Mouse (Mus musculus) embryonic facial prominence, embryonic 11.5 days (tissue): ENCODE measurements around the gene Slc24a2. TPM values are rescaled to one million over a fixed set of nuclear protein-coding genes. Genes with fewer than 3 reads are reported as not detected.

Source experiments
- ATAC-seq: fragments of 200-750 bp; cut with Nextera tagmentation; replicated peaks from 2 replicates; pipeline ENCODE4 v1.8.0; 2017; ENCODE audit warnings: low read depth; ENCODE audit not compliant: insufficient number of reproducible peaks, low FRiP score, low TSS enrichment
- DNase-seq: peaks from one replicate; pipeline ENCODE4 v3.0.0-alpha.2; 2015; ENCODE audit warnings: low spot score
- H3K27ac ChIP-seq: fragments of 300-500 bp; sonication (generic); replicated peaks from 2 replicates; pipeline ENCODE4 v1.5.1; 2014; ENCODE audit warnings: mild to moderate bottlenecking, low read depth, low read length, control low read depth
- H3K27me3 ChIP-seq: fragments of 300-500 bp; sonication (generic); 2 replicates; pipeline ENCODE4 v1.6.1; 2014; ENCODE audit warnings: mild to moderate bottlenecking, low read length, moderate library complexity, mixed read lengths; ENCODE audit not compliant: control insufficient read depth, insufficient read depth
- H3K36me3 ChIP-seq: fragments of 300-500 bp; sonication (generic); replicated peaks from 2 replicates; pipeline ENCODE4 v1.6.1; 2014; ENCODE audit warnings: low read depth, mild to moderate bottlenecking, low read length, moderate library complexity, mixed read lengths; ENCODE audit not compliant: control insufficient read depth, insufficient read depth
- H3K4me1 ChIP-seq: fragments of 300-500 bp; sonication (generic); 2 replicates; pipeline ENCODE4 v1.6.1; 2014; ENCODE audit warnings: low read length, mixed read lengths; ENCODE audit not compliant: control insufficient read depth, insufficient read depth
- H3K4me2 ChIP-seq: fragments of 300-500 bp; sonication (generic); 2 replicates; pipeline ENCODE4 v1.6.1; 2014; ENCODE audit warnings: low read depth, mild to moderate bottlenecking, control low read depth, low read length, moderate library complexity
- H3K4me3 ChIP-seq: fragments of 300-500 bp; sonication (generic); 2 replicates; pipeline ENCODE4 v1.5.1; 2014; ENCODE audit warnings: low read depth, low read length, control low read depth
- H3K9ac ChIP-seq: fragments of 300-500 bp; sonication (generic); replicated peaks from 2 replicates; pipeline ENCODE4 v1.6.1; 2014; ENCODE audit warnings: mild to moderate bottlenecking, control low read depth, low read length
- H3K9me3 ChIP-seq: fragments of 300-500 bp; sonication (generic); replicated peaks from 2 replicates; pipeline ENCODE4 v1.6.1; 2016; ENCODE audit warnings: mild to moderate bottlenecking, low read length, inconsistent platforms, mixed read lengths; ENCODE audit not compliant: control insufficient read depth
- WGBS: fragments of 180-500 bp; shearing (Covaris S2); extraction: QIAGEN DNeasy Blood & Tissue Kit; methylation state at CpG from one replicate; pipeline ENCODE4 v1.1.7; 2014; 5-methylcytosine and 5-hydroxymethylcytosine counted together
- polyA plus RNA-seq: library from polyadenylated mRNA; unstranded; fragments of >200 nt; fragmentation: Nextera tagmentation; extraction: Ambion mirVana; gene quantifications from 2 replicates; pipeline ENCODE4 v1.2.1, GENCODE M21; 2014

The Slc24a2 gene
- polyA plus RNA-seq = 0.39 and 1.2 TPM in 2 replicates

- under 1% methylated on average over 47 of the region's 62 CpGs for WGBS
Measured at GRCm38 (mm10) chr4:87229960-87230551, at the start of gene Slc24a2. Gene Slc24a2, minus strand, starts transcription at chr4:87230477.

GRCm38 (mm10) chr4:87274825-87275224 lies 44.5 kb upstream of the Slc24a2 start:
- Histone ChIP-seq H3K27me3 (no peaks in the 10 kb centered on the region), H3K9me3 (no peaks in the 10 kb centered on the region), H3K27ac (no peak overlapping the region), H3K4me3 (no peak overlapping the region), H3K4me1 (no peaks in the 10 kb centered on the region), H3K4me2 (no peak overlapping the region), H3K36me3 (no peaks in the 10 kb centered on the region), H3K9ac (no peak overlapping the region)
- DNase-seq = no peak
- no peak for ATAC-seq
- WGBS = 40% methylated on average over 1 of the region's 1 CpGs

More at GRCm38 (mm10) chr4:87229960-87230551, at the start of gene Slc24a2:
- Histone ChIP-seq H3K4me3 (peak within 1 kb of the TSS; percentile 48), H3K9ac (peak within 1 kb of the TSS; percentile 59), H3K36me3 (no peaks in the 10 kb centered on the region), H3K9me3 (no peaks in the 10 kb centered on the region), H3K4me1 (no peaks in the 10 kb centered on the region), H3K4me2 (peak within 1 kb of the TSS; percentile 96), H3K27me3 (no peaks in the 10 kb centered on the region; the same call in 1 of the 2 replicates), H3K27ac (no peak within 1 kb of the TSS)
- ATAC-seq = peak; percentile 95
- DNase-seq = peak; percentile 80

GRCm38 (mm10) chr4:87274276-87274675 lies 44.0 kb upstream of the Slc24a2 start:
- no peak overlapping the region for H3K4me2 ChIP-seq
- DNase-seq (no peak), ATAC-seq (no peak)
- WGBS = 81% methylated on average over 2 of the region's 2 CpGs
- H3K9me3 ChIP-seq = no peaks in the 10 kb centered on the region
- H3K4me3 ChIP-seq = no peak overlapping the region
- no peak overlapping the region for H3K27ac ChIP-seq
- H3K4me1 ChIP-seq = no peaks in the 10 kb centered on the region
- H3K36me3 ChIP-seq = no peaks in the 10 kb centered on the region
- no peak overlapping the region for H3K9ac ChIP-seq
- no peaks in the 10 kb centered on the region for H3K27me3 ChIP-seq

GRCm38 (mm10) chr4:87273476-87273875 lies 43.2 kb upstream of the Slc24a2 start:
- ATAC-seq (no peak), DNase-seq (no peak)
- no peaks in the 10 kb centered on the region for H3K4me1 ChIP-seq
- no peak overlapping the region for H3K4me2 ChIP-seq
- 93% methylated on average over 3 of the region's 3 CpGs for WGBS
- H3K9ac ChIP-seq = no peak overlapping the region
- no peaks in the 10 kb centered on the region for H3K36me3 ChIP-seq
- no peak overlapping the region for H3K4me3 ChIP-seq
- H3K27ac ChIP-seq = no peak overlapping the region
- no peaks in the 10 kb centered on the region for H3K9me3 ChIP-seq
- no peaks in the 10 kb centered on the region for H3K27me3 ChIP-seq

- Histone ChIP-seq H3K9ac (no peak overlapping the region), H3K9me3 (no peaks in the 10 kb centered on the region), H3K27me3 (no peaks in the 10 kb centered on the region; the same call in 1 of the 2 replicates), H3K4me1 (no peaks in the 10 kb centered on the region), H3K36me3 (no peaks in the 10 kb centered on the region), H3K4me3 (peak overlapping the region; percentile 48), H3K27ac (no peak overlapping the region), H3K4me2 (peak overlapping the region; percentile 96)
- peak; percentile 3 for DNase-seq
- peak; percentile 61 for ATAC-seq
- WGBS = 17% methylated on average over 14 of the region's 14 CpGs
Measured at GRCm38 (mm10) chr4:87229224-87229959, 885 bp downstream of the Slc24a2 start.

- no peaks in the 10 kb centered on the region for H3K36me3 ChIP-seq
- DNase-seq = peak; percentile 81
Measured at GRCm38 (mm10) chr4:87221586-87221985, 8.7 kb downstream of the Slc24a2 start.

GRCm38 (mm10) chr4:87218196-87218595 lies 12.1 kb downstream of the Slc24a2 start:
- Histone ChIP-seq H3K4me1 (no peaks in the 10 kb centered on the region), H3K9me3 (no peaks in the 10 kb centered on the region), H3K4me2 (no peak overlapping the region), H3K27me3 (no peaks in the 10 kb centered on the region), H3K9ac (no peak overlapping the region), H3K27ac (no peak overlapping the region), H3K36me3 (no peaks in the 10 kb centered on the region), H3K4me3 (no peak overlapping the region)
- DNase-seq = no peak
- ATAC-seq = no peak
- 73% methylated on average over 5 of the region's 5 CpGs for WGBS

More at GRCm38 (mm10) chr4:87221586-87221985, 8.7 kb downstream of the Slc24a2 start:
- no peak overlapping the region for H3K4me2 ChIP-seq
- 41% methylated on average over 2 of the region's 2 CpGs for WGBS
- no peak overlapping the region for H3K27ac ChIP-seq
- no peaks in the 10 kb centered on the region for H3K27me3 ChIP-seq
- no peak for ATAC-seq
- no peaks in the 10 kb centered on the region for H3K4me1 ChIP-seq
- H3K4me3 ChIP-seq = no peak overlapping the region
- H3K9ac ChIP-seq = no peak overlapping the region
- no peaks in the 10 kb centered on the region for H3K9me3 ChIP-seq

- no peak overlapping the region for H3K4me3 ChIP-seq
- no peak for ATAC-seq
- no peak overlapping the region for H3K9ac ChIP-seq
- no peaks in the 10 kb centered on the region for H3K4me1 ChIP-seq
- no peaks in the 10 kb centered on the region for H3K27me3 ChIP-seq
- 71% methylated on average over 6 of the region's 6 CpGs for WGBS
- H3K27ac ChIP-seq = no peak overlapping the region
- DNase-seq = no peak
- no peak overlapping the region for H3K4me2 ChIP-seq
- H3K36me3 ChIP-seq = no peaks in the 10 kb centered on the region
- H3K9me3 ChIP-seq = no peaks in the 10 kb centered on the region
Measured at GRCm38 (mm10) chr4:87211344-87211978, 18.8 kb downstream of the Slc24a2 start.
